Mouse (Mus musculus): Measurements from ENCODE around the gene Hs3st3a1.

Gene Hs3st3a1

DNA sequence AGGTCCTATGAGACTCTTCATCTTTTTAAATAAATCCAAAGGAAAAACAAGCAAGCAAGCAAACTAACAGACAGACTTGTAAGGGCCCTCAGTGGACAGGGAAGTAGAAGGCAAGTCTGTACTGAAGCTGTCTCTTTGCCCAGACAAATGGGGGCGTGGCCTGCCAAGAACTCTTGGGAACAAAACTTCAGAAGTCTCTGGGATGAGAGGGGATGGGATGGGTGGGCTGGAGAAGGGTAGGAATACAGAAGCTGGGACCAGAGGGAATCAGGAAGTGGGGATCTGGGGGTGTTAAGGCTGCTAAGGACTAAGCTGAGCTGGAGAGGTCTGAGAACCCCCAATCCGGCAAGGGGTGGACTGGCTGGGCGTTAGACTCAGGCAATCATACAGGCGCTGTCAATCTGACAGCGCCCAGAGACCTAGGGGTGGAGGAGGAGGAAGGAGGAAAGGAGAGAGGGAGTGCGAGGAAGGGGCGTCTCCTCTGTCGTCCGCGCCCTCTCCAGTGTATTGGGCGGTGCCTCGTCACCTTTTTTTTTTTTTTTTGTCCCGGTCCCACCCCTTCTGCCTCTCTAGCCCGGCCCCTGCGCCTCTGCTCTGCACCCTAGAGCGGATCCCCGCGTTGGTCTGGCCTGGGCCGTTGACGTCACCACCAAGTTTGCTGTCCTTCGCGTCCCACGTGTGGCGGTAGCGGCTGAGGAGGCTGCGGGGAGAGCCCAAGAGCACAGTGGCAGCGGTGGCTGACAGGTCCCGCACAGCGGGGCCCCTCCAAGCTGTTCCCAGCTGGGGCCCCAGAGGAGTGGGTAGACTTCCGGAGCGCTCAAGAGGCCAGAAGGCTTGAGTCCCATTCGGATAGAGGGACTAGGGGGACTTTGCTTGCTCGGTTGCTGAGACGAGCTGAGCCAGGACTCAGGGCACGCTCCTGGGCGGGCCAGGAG is at the start of gene Hs3st3a1:
TSS of gene Hs3st3a1 (plus strand) at position 722 of the 935 bp plus-strand sequence.
- peak; percentile 10 for DNase-seq

DNA sequence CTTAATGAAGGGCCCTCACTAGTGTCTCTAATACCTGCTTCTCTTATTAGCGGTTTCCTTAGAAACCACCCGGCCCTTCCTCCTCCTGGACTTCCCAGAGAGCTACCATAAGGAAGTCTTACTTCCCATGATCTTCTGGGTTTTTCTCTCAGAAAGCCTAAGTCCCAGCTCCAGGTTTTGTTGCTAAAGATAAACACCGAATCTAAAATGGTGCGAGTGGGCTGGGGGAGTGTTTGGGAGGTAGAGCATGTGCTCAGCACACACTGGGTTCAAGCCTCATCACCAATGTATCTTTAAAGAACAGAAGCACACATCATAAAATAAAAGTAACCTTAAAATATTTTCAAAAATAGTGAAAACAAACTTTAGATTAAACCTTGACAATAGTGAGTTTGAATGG is 48.8 kb upstream of the Hs3st3a1 start:
- no peak for DNase-seq

DNA sequence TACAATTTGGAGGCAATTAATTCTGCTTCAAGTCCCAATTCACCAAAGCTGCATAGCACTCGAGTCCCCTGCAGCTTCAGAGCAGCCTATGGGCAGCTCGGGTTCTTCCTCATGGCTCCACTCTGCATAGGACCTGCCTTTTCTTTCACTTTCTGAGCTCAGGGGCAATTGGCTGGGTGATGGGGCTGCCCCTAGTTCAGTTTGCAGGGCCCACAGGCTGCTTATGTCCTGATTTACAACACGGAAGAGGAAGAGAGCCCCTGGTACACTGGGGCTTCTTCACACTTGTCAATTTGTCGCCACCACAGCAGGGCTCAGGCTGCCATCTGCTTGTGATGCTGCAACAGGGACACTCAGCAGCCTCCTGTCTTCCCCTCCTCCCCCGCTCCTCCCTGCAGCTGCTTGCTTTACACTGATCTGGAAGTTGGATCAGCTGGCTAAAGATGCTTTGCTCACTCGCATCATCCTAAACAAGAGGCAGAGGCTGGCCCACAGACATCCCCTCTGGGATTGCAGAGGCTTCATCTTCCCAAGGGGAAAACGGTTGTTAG is 38.7 kb upstream of the Hs3st3a1 start:
- peak; percentile 75 for DNase-seq

DNA sequence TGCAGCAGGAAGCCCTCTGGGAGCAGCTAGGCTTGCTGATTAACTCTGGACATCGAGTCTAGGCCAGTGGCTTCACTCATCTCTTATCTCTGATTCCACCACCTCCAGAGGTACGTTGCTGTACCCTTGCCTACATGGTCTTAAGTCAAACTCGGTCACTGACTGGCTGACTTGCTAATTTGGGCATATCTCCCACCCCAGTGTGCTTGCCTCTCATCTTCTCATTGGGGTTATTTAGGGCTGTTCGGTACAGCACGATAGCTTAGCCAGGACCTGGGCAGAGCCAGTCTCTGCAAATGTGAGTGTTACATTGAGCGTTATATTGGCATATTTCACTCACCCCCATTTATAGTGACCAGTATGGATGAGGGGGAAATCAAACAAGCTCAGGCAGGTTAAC is 38.2 kb upstream of the Hs3st3a1 start:
- no peak for DNase-seq

DNA sequence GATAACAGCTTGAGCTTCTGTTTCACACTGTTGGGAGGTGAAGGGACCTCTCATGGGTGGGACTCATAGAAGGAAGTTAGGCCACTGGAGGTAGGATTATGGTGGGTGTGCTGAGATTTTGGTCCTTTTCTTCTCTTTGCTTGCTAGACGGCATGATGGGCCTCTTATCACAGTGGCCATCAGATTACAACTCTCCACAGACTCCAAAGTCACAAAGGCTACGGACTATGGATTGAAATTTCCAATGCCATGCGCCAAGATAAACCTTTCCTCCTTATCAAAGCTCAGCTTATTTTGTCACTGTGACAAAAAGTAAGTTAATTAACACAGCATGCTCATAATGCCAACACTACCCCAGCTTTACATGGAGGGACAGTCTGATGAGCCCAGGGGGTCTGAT is 37.5 kb upstream of the Hs3st3a1 start:
- no peak for DNase-seq

DNA sequence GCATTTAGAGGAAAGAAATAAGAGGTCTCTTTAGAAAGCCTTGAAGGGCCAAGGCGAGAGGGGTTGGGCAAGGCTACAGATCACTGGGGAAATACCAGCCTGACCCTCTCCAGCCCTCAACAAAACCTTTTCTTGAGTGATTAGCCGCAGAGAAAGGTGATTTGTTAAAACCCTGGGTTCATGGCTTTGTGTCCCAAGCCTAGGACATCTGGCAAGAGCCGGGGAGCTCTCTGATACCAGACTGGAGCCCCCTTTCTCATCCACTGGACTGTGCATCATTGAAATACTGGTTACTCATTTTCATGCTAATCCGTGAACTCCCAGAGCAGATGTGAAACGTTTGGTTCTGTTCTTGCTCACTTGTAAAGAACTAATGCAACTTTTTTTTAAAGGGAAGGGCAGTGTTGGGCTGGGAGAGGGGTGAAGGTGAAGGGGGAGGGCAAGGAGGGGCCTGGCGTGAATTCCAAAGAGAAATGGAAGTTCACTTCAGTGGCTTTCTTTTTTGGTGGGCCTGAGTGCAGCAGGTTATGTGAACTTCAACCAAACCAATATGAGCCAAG is 34.5 kb upstream of the Hs3st3a1 start:
- no peak for DNase-seq

DNA sequence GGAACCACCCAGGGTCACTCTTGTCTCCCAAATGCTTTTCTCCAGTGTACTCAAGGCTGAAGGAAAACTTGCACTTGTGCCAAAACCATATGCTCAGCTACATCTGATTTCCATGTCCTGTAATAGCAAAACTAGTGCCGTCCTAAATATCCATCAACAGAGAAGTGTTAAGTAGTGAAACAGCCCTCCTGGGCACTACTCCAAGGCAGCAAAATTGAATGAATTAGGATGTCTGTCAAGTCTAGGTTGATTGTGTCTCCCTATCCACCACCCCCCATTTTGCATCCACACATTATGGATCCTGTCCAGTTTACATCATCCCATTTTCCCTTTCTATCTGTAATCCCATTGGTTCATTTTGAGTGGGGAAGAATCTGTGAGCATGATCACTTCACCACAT is 16.2 kb upstream of the Hs3st3a1 start:
- DNase-seq = no peak

DNA sequence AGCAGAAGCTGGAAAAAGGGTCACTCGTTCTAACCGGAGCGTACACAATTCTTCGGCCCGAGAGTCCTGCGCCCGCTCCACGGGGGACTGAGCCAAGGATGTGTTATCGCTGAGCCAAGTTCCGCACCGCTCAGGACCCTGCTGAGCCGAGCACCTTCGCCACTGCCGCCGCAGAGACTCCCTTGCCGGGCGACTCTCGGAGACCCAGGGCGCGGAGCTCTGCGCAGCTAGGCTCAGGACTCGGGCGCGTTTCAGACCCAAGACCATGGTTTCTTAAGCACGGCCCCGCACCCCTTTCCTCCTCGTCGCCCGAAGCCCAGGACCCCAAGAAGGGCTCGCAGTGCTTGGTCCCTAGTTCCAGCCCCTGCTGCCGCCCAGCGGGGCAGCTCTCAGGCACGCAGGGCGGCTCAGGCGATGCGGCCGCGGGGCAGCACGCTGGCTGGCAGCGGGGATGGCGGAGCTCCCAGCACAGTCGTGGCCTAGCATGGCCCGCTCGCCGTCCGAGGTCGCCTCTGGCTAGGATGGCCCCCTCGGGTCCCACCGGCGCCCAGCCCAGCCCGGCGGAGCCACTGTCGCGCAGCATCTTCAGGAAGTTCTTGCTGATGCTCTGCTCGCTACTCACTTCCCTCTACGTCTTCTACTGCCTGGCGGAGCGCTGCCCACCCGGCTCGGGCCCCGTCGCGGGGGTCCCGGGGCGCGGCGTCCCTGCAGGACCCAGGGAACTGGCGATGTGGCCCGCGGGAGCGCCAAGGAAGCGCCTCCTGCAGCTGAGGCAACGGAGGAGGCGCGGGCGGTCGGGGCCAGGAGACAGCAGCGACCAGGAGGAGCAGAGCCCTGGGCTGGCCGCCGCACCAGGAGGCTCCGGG is 647 bp downstream of the Hs3st3a1 start:
- DNase-seq = no peak

DNA sequence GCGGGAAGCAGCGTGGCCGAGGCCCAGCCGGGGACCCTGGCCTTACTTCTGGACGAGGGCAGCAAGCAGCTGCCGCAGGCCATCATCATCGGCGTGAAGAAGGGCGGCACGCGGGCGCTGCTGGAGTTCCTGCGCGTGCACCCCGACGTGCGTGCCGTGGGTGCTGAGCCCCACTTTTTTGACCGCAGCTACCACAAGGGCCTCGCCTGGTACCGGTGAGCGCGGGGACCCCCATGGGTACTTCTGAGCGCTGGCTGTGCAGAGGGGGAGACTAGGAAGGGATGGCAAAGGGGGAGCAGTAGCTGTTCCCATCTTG is 1.2 kb downstream of the Hs3st3a1 start, which contains the start of gene F930015N05Rik:
TSS of gene F930015N05Rik (minus strand) at position 242 of the 316 bp plus-strand sequence.
- no peak for DNase-seq

DNA sequence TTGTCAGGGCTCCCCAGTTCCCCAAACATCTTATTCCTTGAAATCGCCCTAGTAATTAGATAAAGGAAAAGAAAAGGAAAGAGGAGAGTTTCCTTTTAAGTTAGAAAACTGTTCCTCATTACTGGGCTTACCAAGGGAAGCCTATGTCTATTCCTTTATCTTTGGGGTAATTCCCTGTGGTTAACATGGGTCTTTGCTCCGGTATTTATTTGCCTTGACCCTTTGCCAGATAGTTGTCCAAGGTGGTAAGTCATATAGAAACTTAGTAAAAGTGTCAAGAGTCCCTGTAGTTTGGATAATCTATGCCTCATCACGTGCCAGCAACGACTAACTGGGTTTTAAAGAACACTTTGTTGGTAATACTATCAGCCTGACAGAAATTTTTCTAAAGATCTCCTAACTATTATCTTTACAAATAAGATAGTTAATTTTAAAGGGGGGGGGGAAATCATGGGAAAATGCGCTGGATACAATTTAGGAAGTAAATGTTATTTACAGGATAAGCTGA is 1.7 kb downstream of the Hs3st3a1 start:
- DNase-seq = no peak

DNA sequence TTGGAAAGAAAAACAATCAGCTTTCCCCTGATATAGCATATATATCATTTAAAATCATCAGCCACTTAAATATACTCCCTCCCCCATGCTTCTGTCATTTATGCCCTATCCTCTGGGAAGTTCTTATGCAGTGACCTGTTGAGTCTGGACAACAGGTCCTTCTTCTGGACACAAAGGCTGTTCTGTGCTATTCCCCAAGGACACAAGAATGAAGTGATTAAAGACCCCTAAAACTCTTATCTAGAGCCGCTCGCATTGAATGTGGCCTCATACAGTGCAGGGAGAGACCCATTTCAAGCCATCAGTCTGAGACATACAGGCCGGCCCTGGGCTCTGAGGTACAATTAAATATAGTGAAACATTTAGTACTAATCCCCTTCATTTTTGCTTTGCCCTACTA is 2.6 kb downstream of the Hs3st3a1 start:
- no peak for DNase-seq

DNA sequence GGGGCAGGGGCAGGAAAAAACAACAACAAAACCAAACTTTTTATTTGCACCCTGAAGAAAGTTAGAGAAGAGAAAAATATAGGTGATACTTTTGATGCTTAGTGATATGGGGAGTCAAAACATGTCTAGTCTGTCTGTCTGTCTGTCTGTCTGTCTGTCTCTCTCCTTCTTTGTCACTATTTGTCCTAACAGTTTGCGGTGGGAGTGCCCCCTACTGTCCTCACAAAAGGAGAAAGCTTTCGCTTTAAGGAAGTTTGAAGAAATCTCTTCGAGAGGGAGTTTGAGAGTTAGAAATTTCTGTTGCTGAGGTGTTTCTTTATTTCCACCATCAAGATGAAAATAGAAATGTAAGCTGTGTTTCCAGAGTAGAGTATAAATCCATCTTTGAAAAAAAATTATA is 3.8 kb downstream of the Hs3st3a1 start:
- DNase-seq = no peak

DNA sequence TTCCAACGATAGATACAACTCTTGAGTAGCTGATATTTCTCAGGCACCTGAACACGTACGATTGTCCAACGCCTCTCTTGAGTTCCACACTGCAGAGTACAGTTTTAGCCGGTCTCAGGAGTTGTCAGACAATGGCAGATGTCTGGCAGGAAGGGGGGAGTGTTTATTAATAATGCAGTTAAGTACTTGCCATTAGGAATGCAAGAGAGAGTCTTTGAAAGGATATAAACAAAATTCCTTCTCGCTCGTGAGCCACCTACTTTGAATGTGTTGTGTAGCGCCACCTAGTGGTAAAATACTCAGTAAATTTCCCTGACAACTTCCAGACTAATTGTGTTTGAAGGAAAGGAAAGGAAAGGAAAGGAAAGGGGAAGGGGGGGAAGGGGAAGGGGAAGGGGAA is 7.0 kb downstream of the Hs3st3a1 start:
- peak; percentile 23 for DNase-seq

DNA sequence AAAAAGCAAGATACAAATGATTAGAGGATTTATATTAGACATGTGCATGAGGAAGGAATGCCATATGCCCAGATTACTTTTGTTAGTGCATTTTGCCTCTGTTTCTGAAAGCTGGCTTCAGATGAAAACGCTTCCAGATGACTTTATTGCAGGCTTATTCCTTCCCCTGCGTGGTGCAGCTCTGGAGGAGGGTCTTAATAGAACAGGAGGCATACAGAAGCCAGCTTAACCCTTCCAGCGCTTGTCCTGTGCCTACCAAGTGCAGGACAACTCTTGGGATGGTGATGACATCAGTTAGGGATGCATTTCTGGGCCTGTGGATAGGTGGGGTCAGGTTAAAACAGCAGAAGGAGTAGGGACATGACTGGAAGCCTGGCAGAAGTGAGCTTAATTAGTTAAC is 7.6 kb downstream of the Hs3st3a1 start:
- no peak for DNase-seq

DNA sequence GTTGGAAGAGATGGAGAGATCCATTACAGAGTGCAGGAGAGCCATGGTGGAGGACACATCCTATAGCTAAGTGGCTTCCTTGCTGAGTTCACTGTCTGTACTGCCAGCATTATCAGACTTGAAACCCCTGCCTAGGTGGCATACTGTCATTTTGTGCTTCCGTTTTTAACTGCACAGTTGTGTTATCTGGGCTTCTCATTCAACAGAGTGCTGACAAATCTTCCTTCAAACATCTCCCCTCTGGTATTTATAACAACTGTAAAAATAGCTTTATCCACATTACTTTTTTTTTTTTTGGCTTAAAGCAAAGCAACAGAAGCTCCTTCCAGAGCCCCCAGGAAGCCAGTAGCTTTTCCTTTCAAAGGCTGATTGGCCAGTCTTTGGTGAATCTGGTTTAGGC is 10.1 kb downstream of the Hs3st3a1 start:
- DNase-seq = no peak

DNA sequence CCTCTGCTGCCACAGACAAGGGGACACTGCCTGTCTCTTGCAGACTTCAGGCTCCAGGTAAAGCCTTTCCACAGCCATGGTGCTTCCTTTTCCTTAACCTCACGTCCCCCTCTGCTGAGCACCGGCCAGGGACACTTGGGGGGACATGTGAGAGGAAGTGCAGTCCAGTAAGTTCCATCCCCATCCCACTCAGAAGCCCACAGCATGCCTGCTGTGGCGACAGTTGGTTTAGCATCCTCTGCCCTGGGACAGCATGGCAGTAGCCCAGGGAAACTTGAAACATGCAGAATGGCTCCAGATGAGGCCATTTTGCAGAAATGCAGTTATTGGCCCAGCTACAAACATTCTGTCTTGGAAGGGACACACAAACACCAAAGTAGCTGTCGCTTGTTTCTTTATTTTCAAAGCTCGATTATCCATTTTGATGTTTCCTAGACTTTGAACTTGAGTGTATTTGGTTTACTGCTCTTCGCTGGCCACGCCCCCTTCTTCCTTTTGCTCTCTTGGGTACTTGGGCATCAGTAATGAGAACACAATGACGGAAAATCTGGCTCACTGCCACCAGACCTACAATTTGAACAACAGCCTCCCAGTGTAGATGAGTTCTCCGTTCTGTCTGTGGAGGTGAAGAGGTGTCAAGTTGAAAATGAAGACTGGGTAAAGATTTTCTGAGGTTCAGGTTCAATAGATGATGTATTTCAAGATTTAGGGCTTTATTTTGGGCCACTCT is 13.6 kb downstream of the Hs3st3a1 start:
- DNase-seq = no peak

DNA sequence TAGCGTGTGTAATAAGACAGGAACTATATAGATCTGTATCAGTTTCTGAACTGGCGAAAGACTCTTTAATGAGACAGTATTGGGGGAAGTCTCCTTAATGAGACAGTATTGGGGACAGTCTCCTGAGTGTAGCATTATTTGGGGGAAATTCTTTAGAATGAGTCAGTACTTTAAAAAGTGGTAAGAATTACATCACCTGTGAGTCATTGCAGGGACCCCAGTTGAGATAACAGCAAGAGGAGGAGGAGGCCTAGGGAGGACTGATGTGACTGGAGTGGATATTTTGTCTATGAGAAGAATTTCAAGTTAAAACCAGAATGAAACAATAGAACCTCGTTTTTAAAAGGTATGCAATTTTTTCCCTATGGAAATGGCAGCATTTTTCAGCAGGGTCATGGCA is 26.6 kb downstream of the Hs3st3a1 start:
- DNase-seq = no peak

DNA sequence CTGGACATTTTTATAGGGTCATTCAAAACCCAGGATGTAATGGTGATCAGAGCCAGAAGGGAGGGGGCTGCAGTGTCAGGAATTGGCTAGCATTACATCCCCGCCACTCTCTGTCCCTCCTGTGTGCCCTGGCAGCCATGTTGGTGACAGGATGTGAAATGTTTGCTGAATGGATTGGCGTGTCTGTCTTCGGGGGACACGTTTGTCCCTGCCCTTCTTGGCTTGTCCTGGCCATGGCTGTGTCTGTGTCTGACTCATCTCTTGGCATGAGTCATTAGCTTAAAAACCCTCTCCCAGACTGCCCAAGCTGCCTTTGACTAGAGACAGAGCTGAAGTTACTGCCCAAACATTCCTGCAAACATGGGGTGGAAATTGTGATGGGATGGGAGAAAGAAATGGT is 33.6 kb downstream of the Hs3st3a1 start:
- no peak for DNase-seq

DNA sequence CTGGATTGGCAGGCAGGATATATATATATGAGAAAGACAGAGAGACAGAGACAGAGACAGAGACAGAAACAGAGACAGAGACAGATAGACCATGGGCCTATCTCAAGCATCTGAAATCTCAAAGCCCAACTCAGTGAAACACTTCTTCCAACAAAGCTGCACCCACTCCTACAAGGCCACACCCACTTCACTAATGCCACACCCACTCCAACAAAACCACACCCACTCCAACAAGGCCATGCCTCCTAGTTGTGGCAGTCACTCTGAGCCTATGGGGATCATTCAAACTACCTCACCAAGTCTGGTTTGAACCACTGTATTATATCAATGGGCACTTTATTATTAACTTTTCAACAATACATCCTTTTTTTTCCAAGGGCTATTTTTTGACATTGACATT is 35.6 kb downstream of the Hs3st3a1 start:
- DNase-seq = no peak

DNA sequence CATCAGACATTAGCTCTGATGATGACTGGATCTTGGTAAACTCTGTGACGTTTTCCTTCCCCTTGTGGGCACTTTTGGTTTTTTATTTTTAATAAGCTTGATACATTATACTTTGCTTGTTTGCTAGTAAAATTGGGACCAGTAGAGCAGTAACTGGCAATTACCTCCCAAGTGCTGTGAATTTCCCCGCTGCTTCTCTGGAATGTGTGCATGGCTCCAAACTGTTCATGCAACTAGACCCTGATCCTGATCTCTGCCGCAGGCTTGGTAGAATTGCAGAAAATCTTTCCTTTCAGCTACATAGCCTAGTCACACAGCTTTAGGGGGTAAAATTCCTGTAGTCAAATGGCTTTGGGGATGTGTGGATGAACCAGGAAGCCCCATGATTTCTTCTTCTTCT is 38.5 kb downstream of the Hs3st3a1 start:
- no peak for DNase-seq

DNA sequence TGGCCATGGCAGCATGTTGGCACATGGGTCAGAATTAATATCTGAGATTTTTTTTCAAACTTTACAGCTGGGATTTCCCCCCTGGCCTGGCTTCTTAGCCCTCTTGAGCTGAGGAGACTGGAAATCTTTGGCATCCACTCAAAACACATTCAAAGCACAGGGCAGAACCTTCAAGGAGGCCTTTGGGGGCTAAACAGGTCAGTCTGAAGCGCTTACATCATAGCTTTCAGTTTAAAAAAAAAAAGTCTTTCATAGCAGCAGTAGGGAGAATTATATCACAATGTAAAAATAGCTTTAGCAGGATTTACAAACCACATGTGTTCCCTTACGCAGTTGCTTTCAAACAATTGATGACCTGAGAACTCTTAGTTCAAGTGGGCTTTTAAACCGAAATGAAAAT is 46.3 kb downstream of the Hs3st3a1 start:
- DNase-seq = no peak
